Mouse (Mus musculus): ENCODE data around the gene Cdkn2b.

DNA sequence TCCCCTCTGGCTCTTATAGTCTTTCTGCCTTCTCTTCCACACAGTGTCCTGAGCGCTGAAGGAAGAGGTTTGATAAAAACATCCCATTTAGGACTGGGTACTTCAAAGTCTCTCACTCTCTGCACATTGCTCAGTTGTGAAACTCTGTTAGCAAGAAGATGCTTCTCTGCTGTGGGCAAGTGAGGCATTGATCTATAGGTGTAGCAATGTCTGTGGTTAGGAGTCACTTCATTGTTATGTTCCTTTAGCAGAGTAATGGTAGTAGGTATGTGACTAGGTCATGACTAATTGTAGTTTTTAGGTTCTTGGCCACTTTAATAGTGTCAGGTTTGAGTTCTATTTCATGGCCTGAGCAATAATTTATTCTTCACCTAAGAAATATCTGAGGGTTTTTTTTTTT lies 8.7 kb downstream of the Cdkn2b start:
- TF ChIP-seq RAD21 (IDR thresholded peaks at IDR 0.05; ENCODE audit: low read depth, low read length) (no peak), MYC (IDR thresholded peaks at IDR 0.05; ENCODE audit: low read depth, low read length) (no peak), ZNF384 (IDR thresholded peaks at IDR 0.05; ENCODE audit: low read depth, low read length) (no peak), POLR2A (IDR thresholded peaks at IDR 0.05; ENCODE audit: control insufficient read depth in 1 of 2, insufficient read depth in 1 of 2, low read depth in 1 of 2, low read length in 2 of 2, poor library complexity in 1 of 2) (no peak), RCOR1 (IDR thresholded peaks at IDR 0.05; ENCODE audit: low read depth, low read length) (no peak), ZMIZ1 (IDR thresholded peaks at IDR 0.05; ENCODE audit: low read depth, low read length) (no peak), POLR2AphosphoS5 (IDR thresholded peaks at IDR 0.05; ENCODE audit: borderline replicate concordance, low read depth, low read length) (no peak), CHD2 (IDR thresholded peaks at IDR 0.05; ENCODE audit: low read length) (no peak)

All from MEL (cell line).